Mouse (Mus musculus) kidney, embryonic 15.5 days (tissue): ENCODE measurements at regions not wholly inside any gene's neighbourhood (a gene's known extent, or its start where the extent isn't known, plus 50 kb on each side); places are given as distances from the start of the nearest gene placed in this dataset.

Source experiments
- ATAC-seq: fragments of 200-750 bp; cut with Nextera tagmentation; replicated peaks from 2 replicates; pipeline ENCODE4 v1.8.0; 2017; ENCODE audit warnings: moderate TSS enrichment; ENCODE audit not compliant: low FRiP score
- H3K27ac ChIP-seq: fragments of 300-500 bp; sonication (generic); 2 replicates; pipeline ENCODE4 v1.5.1; 2015; ENCODE audit warnings: mild to moderate bottlenecking, inconsistent platforms
- H3K27me3 ChIP-seq: fragments of 300-500 bp; sonication (generic); 2 replicates; pipeline ENCODE4 v1.6.1; 2015; ENCODE audit warnings: inconsistent platforms
- H3K36me3 ChIP-seq: fragments of 300-500 bp; sonication (generic); 2 replicates; pipeline ENCODE4 v1.6.1; 2015; ENCODE audit warnings: inconsistent platforms
- H3K4me1 ChIP-seq: fragments of 300-500 bp; sonication (generic); 2 replicates; pipeline ENCODE4 v1.6.1; 2015; ENCODE audit warnings: inconsistent platforms
- H3K4me2 ChIP-seq: fragments of 300-500 bp; sonication (generic); 2 replicates; pipeline ENCODE4 v1.6.1; 2015; ENCODE audit warnings: moderate library complexity, mild to moderate bottlenecking, inconsistent platforms
- H3K4me3 ChIP-seq: fragments of 300-500 bp; sonication (generic); replicated peaks from 2 replicates; pipeline ENCODE4 v1.5.1; 2015; ENCODE audit warnings: mild to moderate bottlenecking, inconsistent platforms
- H3K9ac ChIP-seq: fragments of 300-500 bp; sonication (generic); 2 replicates; pipeline ENCODE4 v1.6.1; 2015; ENCODE audit warnings: mild to moderate bottlenecking, inconsistent platforms
- H3K9me3 ChIP-seq: fragments of 300-500 bp; sonication (generic); replicated peaks from 2 replicates; pipeline ENCODE4 v1.6.1; 2016; ENCODE audit warnings: inconsistent platforms
- WGBS: fragments of 180-500 bp; shearing (Covaris S2); methylation state at CpG from one replicate; pipeline ENCODE4 v1.1.7; 2015; ENCODE audit warnings: mixed read lengths; 5-methylcytosine and 5-hydroxymethylcytosine counted together

- no peak for ATAC-seq
- Histone ChIP-seq H3K9me3 (no peaks in the 10 kb centered on the region), H3K27me3 (no peaks in the 10 kb centered on the region), H3K27ac (peak overlapping the region; percentile 61), H3K9ac (no peak overlapping the region), H3K36me3 (no peaks in the 10 kb centered on the region), H3K4me1 (peaks cover 6% of the 10 kb centered on the region), H3K4me2 (no peak overlapping the region), H3K4me3 (no peak overlapping the region)
- WGBS: 67% methylated on average over 8 of the region's 8 CpGs
Observed at GRCm38 (mm10) chr13:78444691-78445349, 245.3 kb upstream of the Nr2f1 start.

GRCm38 (mm10) chr13:78428469-78428868 is 228.9 kb upstream of the Nr2f1 start:
- 60% methylated on average over 4 of the region's 4 CpGs for WGBS
- Histone ChIP-seq H3K9me3 (no peaks in the 10 kb centered on the region), H3K4me2 (peak overlapping the region; percentile 62), H3K27ac (no peak overlapping the region), H3K4me1 (peaks cover 17% of the 10 kb centered on the region), H3K36me3 (no peaks in the 10 kb centered on the region), H3K4me3 (no peak overlapping the region), H3K9ac (no peak overlapping the region), H3K27me3 (no peaks in the 10 kb centered on the region)
- ATAC-seq: no peak

GRCm38 (mm10) chr13:78428084-78428445 is 228.5 kb upstream of the Nr2f1 start:
- H3K4me1 ChIP-seq: peaks cover 17% of the 10 kb centered on the region
- H3K27me3 ChIP-seq: no peaks in the 10 kb centered on the region
- no peaks in the 10 kb centered on the region for H3K9me3 ChIP-seq
- WGBS: 10% methylated on average over 9 of the region's 9 CpGs
- peak overlapping the region; percentile 10; the same call in 1 of the 2 replicates for H3K27ac ChIP-seq
- H3K4me3 ChIP-seq: peak overlapping the region; percentile 28
- ATAC-seq: peak; percentile 17; the same call in 1 of the 2 replicates
- H3K9ac ChIP-seq: 0 out of 2 replicates have a peak overlapping the region, but pooled peaks have one; percentile 33
- peak overlapping the region; percentile 62 for H3K4me2 ChIP-seq
- no peaks in the 10 kb centered on the region for H3K36me3 ChIP-seq

GRCm38 (mm10) chr13:78427141-78428083 is 227.9 kb upstream of the Nr2f1 start:
- Histone ChIP-seq H3K4me2 (peak overlapping the region; percentile 62), H3K4me1 (peaks cover 17% of the 10 kb centered on the region), H3K4me3 (peak overlapping the region; percentile 28), H3K27ac (peak overlapping the region; percentile 54), H3K9me3 (no peaks in the 10 kb centered on the region), H3K9ac (0 out of 2 replicates have a peak overlapping the region, but pooled peaks have one; percentile 33), H3K36me3 (no peaks in the 10 kb centered on the region), H3K27me3 (no peaks in the 10 kb centered on the region)
- peak; percentile 82 for ATAC-seq
- 13% methylated on average over 24 of the region's 24 CpGs for WGBS

DNA sequence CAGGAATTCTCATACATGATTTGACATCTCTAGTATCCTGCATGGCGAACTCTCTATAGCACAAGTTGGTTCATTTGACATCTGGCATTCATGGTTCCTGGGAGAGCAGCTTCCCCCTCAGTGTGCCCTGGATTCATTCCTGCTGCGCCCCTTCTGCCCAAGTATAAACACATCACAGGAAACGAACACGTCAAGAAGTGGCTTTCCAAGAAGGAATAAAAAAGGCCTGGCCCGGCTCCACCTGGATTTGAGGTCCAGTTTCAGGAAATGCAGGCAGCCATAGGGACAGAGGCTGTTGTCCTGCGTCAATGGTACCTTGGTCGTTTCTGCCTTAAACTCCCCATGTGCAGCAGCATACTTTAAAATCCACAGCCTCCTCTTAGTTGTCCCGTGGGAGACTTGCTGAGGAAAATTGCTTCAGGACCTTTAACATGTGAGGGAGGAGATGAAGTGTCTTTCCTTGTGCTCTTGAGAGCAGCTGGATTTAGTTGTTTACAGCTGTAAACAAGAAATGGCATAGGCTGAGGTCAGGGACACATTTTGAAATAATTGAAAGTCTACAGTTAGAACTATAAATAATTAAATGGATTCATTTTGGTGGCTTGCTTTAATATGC is 226.9 kb upstream of the Nr2f1 start:
- Histone ChIP-seq H3K9ac (no peak overlapping the region), H3K9me3 (no peaks in the 10 kb centered on the region), H3K27me3 (no peaks in the 10 kb centered on the region), H3K4me3 (no peak overlapping the region), H3K4me2 (peak overlapping the region; percentile 62; the same call in 1 of the 2 replicates), H3K4me1 (peaks cover 17% of the 10 kb centered on the region), H3K36me3 (no peaks in the 10 kb centered on the region), H3K27ac (no peak overlapping the region)
- WGBS: 42% methylated on average over 8 of the region's 8 CpGs
- no peak for ATAC-seq

DNA sequence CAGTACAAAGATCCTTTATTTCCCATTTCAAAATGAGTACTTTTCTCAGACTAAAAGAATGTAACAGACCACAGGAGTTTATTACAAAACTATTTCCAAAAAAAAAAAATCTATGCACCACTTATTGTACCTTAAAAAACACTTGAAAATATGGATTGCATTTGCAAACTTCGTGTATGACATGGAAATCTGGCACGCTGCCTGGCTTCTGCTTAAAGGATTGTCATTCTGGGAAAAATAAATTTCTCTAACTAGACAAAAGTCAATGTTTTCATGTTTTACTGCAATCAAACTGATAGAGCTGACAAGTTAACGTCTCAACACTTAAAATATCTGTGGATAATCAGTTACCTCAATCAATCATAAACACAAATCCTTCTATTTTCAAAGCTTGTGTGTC is 205.5 kb upstream of the Nr2f1 start:
- WGBS: 44% methylated on average over 3 of the region's 3 CpGs
- Histone ChIP-seq H3K9me3 (no peaks in the 10 kb centered on the region), H3K4me2 (no peak overlapping the region)

DNA sequence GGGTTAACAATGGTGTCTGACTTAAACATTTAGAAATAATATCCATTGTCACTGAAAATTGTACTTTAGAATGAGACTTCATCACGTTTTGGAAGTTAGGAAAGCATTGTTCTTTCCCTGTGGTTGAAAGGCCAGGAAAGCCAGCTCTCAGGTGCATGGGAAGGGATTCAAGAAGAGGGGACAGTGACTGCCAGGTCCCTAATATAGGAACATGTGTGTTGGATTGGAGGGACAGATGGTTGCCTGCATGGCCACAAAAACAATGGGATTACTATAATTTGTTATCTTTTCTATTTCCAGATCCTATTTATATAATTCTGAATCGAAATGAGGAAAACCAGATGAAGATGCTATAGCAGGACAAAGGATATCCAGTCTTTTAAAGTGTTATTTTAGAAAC is 184.2 kb upstream of the Nr2f1 start:
- no peak overlapping the region for H3K4me2 ChIP-seq
- WGBS: 63% methylated on average over 2 of the region's 2 CpGs
- H3K4me3 ChIP-seq: no peak overlapping the region

More for the DNA sequence above, 205.5 kb upstream of the Nr2f1 start:
- Histone ChIP-seq H3K9ac (no peak overlapping the region), H3K4me1 (no peaks in the 10 kb centered on the region), H3K4me3 (no peak overlapping the region), H3K36me3 (no peaks in the 10 kb centered on the region), H3K27ac (no peak overlapping the region), H3K27me3 (no peaks in the 10 kb centered on the region)
- no peak for ATAC-seq

GRCm38 (mm10) chr13:78361236-78361635 is 161.7 kb upstream of the Nr2f1 start:
- 49% methylated on average over 1 of the region's 1 CpGs for WGBS
- no peaks in the 10 kb centered on the region for H3K36me3 ChIP-seq
- H3K4me1 ChIP-seq: no peaks in the 10 kb centered on the region
- no peaks in the 10 kb centered on the region for H3K27me3 ChIP-seq
- no peak overlapping the region for H3K27ac ChIP-seq
- H3K4me3 ChIP-seq: no peak overlapping the region
- no peaks in the 10 kb centered on the region for H3K9me3 ChIP-seq
- no peak overlapping the region for H3K4me2 ChIP-seq
- no peak for ATAC-seq
- no peak overlapping the region for H3K9ac ChIP-seq

More for the DNA sequence above, 184.2 kb upstream of the Nr2f1 start:
- Histone ChIP-seq H3K4me1 (no peaks in the 10 kb centered on the region), H3K36me3 (no peaks in the 10 kb centered on the region), H3K9me3 (no peaks in the 10 kb centered on the region), H3K27me3 (no peaks in the 10 kb centered on the region), H3K27ac (no peak overlapping the region), H3K9ac (no peak overlapping the region)
- no peak for ATAC-seq

DNA sequence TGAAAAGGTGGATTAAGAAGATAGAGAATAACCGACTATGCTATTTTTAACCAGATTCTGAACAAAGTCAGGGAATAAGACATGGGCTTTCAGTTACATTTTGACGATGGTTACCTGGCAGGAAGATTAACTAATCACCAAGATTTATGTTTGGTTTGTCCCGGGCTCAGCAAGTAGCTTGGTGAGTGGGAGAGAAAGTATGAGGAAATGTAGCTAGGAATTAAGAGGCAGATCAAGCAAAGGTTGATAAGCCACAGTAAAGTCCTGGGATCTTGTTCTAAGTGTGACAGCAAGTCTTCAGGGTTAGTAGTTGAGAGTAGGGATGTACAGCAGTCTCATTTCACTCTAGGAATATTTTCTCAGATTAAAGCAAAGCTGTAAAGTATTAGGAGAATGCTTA is 149.3 kb upstream of the Nr2f1 start:
- H3K36me3 ChIP-seq: no peaks in the 10 kb centered on the region
- no peak overlapping the region for H3K9ac ChIP-seq
- H3K4me2 ChIP-seq: no peak overlapping the region
- no peaks in the 10 kb centered on the region for H3K9me3 ChIP-seq
- H3K27ac ChIP-seq: no peak overlapping the region
- no peak for ATAC-seq
- no peaks in the 10 kb centered on the region for H3K4me1 ChIP-seq
- no peak overlapping the region for H3K4me3 ChIP-seq
- 29% methylated on average over 3 of the region's 3 CpGs for WGBS
- no peaks in the 10 kb centered on the region for H3K27me3 ChIP-seq

- ATAC-seq: no peak
- no peak overlapping the region for H3K9ac ChIP-seq
- H3K27ac ChIP-seq: no peak overlapping the region
- H3K36me3 ChIP-seq: no peaks in the 10 kb centered on the region
- no peak overlapping the region for H3K4me3 ChIP-seq
- H3K9me3 ChIP-seq: no peaks in the 10 kb centered on the region
- no peaks in the 10 kb centered on the region for H3K27me3 ChIP-seq
- H3K4me1 ChIP-seq: no peaks in the 10 kb centered on the region
- 81% methylated on average over 4 of the region's 4 CpGs for WGBS
- no peak overlapping the region for H3K4me2 ChIP-seq
Observed at GRCm38 (mm10) chr13:78324443-78325206, 125.1 kb upstream of the Nr2f1 start.

DNA sequence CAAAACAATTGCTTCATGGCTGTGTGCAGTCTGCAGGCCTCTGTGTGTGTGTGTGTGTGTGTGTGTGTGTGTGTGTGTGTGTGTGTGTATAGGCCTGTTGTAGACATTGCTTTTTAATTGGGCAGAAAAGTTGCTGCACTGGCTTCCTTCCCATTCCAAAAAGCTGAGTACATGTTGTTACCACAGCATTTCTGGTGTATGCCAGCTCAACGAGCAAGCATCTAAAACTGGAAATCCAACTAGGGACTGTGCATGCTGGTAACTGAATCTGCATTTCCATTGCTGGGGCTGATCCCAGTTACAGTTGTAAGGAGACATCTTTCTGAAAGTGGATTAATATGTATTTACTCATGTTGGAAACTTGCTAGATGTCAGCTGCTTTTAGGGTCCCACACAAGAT is 123.6 kb upstream of the Nr2f1 start:
- 64% methylated on average over 1 of the region's 1 CpGs for WGBS
- Histone ChIP-seq H3K4me3 (no peak overlapping the region), H3K9ac (no peak overlapping the region), H3K4me1 (no peaks in the 10 kb centered on the region), H3K4me2 (no peak overlapping the region), H3K9me3 (0 out of 2 replicates have a peak, but pooled peaks cover 2% of the 10 kb centered on the region), H3K36me3 (no peaks in the 10 kb centered on the region), H3K27me3 (no peaks in the 10 kb centered on the region), H3K27ac (no peak overlapping the region)
- no peak for ATAC-seq
